Mouse (Mus musculus) lung, embryonic 14.5 days (tissue): ENCODE data around the gene Polm. TPM values are rescaled to one million over a fixed set of nuclear protein-coding genes. Genes with fewer than 3 reads are reported as not detected.

Experiments used
- ATAC-seq: fragments of 200-750 bp; cut with Nextera tagmentation; 2 replicates; pipeline ENCODE4 v1.8.0; 2017; ENCODE audit warnings: mild to moderate bottlenecking, moderate TSS enrichment, moderate library complexity; ENCODE audit not compliant: insufficient read depth
- DNase-seq: peaks from one replicate; pipeline ENCODE4 v3.0.0-alpha.2; 2015
- H3K27ac ChIP-seq: fragments of 300-500 bp; sonication (generic); 2 replicates; pipeline ENCODE4 v1.5.1; 2014; ENCODE audit warnings: low read depth, mild to moderate bottlenecking, moderate library complexity
- H3K27me3 ChIP-seq: fragments of 300-500 bp; sonication (generic); 2 replicates; pipeline ENCODE4 v1.6.1; 2014; ENCODE audit warnings: low read length, control low read depth; ENCODE audit not compliant: insufficient read depth
- H3K36me3 ChIP-seq: fragments of 300-500 bp; sonication (generic); 2 replicates; pipeline ENCODE4 v1.6.1; 2014; ENCODE audit warnings: control low read depth; ENCODE audit not compliant: insufficient read depth
- H3K4me1 ChIP-seq: fragments of 300-500 bp; sonication (generic); 2 replicates; pipeline ENCODE4 v1.6.1; 2014; ENCODE audit warnings: antibody characterized with exemption, control low read depth; ENCODE audit not compliant: insufficient read depth
- H3K4me2 ChIP-seq: fragments of 300-500 bp; sonication (generic); 2 replicates; pipeline ENCODE4 v1.6.1; 2014; ENCODE audit warnings: mild to moderate bottlenecking
- H3K4me3 ChIP-seq: fragments of 300-500 bp; sonication (generic); 2 replicates; pipeline ENCODE4 v1.5.1; 2014; ENCODE audit warnings: low read depth, low read length
- H3K9ac ChIP-seq: fragments of 300-500 bp; sonication (generic); 2 replicates; pipeline ENCODE4 v1.6.1; 2014
- H3K9me3 ChIP-seq: fragments of 300-500 bp; sonication (generic); 2 replicates; pipeline ENCODE4 v1.6.1; 2016; ENCODE audit warnings: low read depth, low read length, control low read depth
- CTCF ChIP-seq: IDR thresholded peaks from 2 replicates; pipeline ENCODE4 v1.5.1; 2016; ENCODE audit warnings: antibody characterized with exemption, low read depth
- WGBS: fragments of 180-500 bp; shearing (Covaris S2); extraction: QIAGEN DNeasy Blood & Tissue Kit; methylation state at CpG from one replicate; pipeline ENCODE4 v1.1.7; 2014; 5-methylcytosine and 5-hydroxymethylcytosine counted together
- polyA plus RNA-seq: library from polyadenylated mRNA; unstranded; fragments of >200 nt; fragmentation: Nextera tagmentation; extraction: Ambion mirVana; gene quantifications from 2 replicates; pipeline ENCODE4 v1.2.1, GENCODE M21; 2014

The Polm gene
- polyA plus RNA-seq, 1 experiment from 2014 or later: 7.7 TPM

DNA sequence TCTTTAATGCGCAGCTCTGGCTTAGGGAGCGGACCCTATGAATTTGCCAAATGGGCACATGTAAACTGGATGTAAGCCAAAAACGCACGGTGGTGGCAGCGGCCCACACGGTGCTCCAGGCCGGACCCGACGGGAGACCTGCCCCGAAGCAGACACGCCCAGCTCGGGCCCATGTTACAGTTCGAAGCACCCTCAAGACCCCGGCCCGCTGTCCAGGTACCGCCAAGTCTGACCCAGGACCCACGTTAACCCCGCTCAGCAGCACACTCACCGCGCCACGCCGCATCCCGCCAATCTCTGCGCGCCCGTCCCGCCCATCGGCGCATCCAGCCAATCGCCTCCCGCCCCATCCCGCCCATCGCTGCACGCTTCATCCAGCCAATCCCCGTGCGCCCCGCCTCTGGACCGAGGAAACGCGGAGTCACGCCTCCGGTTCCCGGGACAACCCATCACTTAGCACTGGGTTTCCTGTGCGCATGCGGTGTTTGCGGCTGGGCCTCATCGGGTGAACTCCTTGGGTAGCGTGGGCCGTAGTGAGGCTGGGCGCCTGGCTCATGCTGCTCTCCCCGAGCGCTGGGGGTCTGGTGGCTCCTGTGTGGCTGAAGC, 40.2 kb upstream of the Polm start, which contains the start of gene Pold2:
Gene Pold2 (minus strand): TSS at position 372 of the 606 bp plus-strand sequence.
- peak within 1 kb of the TSS; percentile 69 for H3K4me2 ChIP-seq
- WGBS: under 1% methylated on average over 52 of the region's 52 CpGs

DNA sequence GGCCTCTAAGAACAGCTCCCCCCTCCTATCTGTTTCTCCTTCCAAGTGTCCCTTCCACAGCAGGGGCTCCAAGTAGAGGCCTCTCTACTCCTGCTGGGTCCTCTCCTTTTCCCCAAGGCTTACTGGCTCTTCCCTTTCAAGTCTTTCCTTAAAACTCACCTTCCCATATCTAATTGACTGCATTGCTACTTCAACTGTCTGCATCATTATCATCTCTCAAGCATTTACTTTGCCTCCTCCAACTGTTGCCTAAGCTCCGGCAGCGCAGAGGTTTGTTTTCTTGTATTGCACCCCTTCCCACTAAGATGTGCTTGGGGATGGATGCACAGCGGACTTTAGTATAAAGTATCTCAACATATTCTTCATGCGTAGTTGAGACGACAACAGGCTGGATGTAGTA, 39.6 kb upstream of the Polm start:
- H3K36me3 ChIP-seq: peaks cover 43% of the 10 kb centered on the region
- peak overlapping the region; percentile 62 for H3K4me3 ChIP-seq
- 0 out of 2 replicates have a peak, but pooled peaks cover 5% of the 10 kb centered on the region for H3K4me1 ChIP-seq
- no peaks in the 10 kb centered on the region for H3K27me3 ChIP-seq
- DNase-seq: peak; percentile 27
- H3K4me2 ChIP-seq: peak overlapping the region; percentile 69
- no peak overlapping the region for H3K27ac ChIP-seq
- H3K9me3 ChIP-seq: no peaks in the 10 kb centered on the region
- H3K9ac ChIP-seq: peak overlapping the region; percentile 75
- no peak for TF ChIP-seq CTCF
- ATAC-seq: no peak
- WGBS: 5% methylated on average over 5 of the region's 5 CpGs

More for the DNA sequence above, 40.2 kb upstream of the Polm start, which contains the start of gene Pold2:
- ATAC-seq (peak; percentile 98), DNase-seq (peak; percentile 99)
- Histone ChIP-seq H3K27ac (peak within 1 kb of the TSS; percentile 60), H3K9ac (peak within 1 kb of the TSS; percentile 75), H3K9me3 (no peaks in the 10 kb centered on the region), H3K4me3 (peak within 1 kb of the TSS; percentile 62), H3K4me1 (0 out of 2 replicates have a peak, but pooled peaks cover 5% of the 10 kb centered on the region), H3K27me3 (no peaks in the 10 kb centered on the region), H3K36me3 (peaks cover 37% of the 10 kb centered on the region)
- TF ChIP-seq CTCF: no peak

DNA sequence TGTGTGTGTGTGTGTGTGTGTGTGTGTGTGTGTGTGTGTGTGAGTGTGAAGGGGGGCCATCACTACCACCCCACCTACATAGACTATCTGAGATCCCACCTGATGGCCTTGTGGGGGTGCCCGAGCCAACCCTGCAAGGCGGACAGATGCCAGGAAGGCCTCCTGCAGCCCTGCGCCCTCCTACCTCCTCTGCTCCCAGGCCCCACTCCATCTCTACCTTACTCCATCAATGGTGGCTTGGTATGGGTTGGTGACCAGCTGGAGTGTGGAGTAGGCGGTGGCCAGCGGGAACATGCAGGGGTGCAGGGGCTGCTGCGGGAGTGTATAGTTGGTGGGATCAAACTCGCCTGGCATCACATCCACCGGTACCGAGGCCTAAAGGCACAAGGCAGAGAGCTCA, 35.4 kb upstream of the Polm start:
- DNase-seq: no peak
- Histone ChIP-seq H3K27ac (no peak overlapping the region), H3K9ac (no peak overlapping the region), H3K9me3 (no peaks in the 10 kb centered on the region), H3K27me3 (no peaks in the 10 kb centered on the region), H3K36me3 (peaks cover 83% of the 10 kb centered on the region), H3K4me1 (0 out of 2 replicates have a peak, but pooled peaks cover 5% of the 10 kb centered on the region), H3K4me3 (no peak overlapping the region), H3K4me2 (no peak overlapping the region)
- TF ChIP-seq CTCF: no peak
- WGBS: 95% methylated on average over 9 of the region's 9 CpGs
- no peak for ATAC-seq

DNA sequence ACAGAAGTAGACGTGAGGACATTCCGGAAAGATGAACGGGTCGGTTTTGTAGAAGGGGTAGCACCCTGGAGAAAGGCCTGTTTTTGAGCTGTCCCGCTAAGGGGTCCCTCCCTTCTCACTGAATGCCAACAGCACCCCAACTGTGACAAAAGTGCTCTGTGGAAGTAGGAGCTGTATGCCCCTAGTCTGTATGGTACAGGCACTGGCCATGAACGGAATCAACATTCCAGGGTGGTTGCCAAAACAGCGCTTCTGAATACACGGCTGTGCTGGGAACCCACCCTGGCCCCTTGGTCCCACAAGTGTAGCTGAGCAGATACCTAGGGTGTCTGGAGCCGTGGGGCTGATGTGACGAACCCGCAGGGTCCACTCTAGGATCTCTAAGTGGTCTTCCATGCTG, 34.9 kb upstream of the Polm start:
- Histone ChIP-seq H3K9me3 (no peaks in the 10 kb centered on the region), H3K27ac (no peak overlapping the region), H3K9ac (no peak overlapping the region), H3K4me2 (no peak overlapping the region), H3K4me3 (no peak overlapping the region), H3K4me1 (0 out of 2 replicates have a peak, but pooled peaks cover 5% of the 10 kb centered on the region), H3K27me3 (no peaks in the 10 kb centered on the region), H3K36me3 (peaks cover 87% of the 10 kb centered on the region)
- DNase-seq (no peak), ATAC-seq (no peak)
- 90% methylated on average over 11 of the region's 11 CpGs for WGBS
- TF ChIP-seq CTCF: no peak

DNA sequence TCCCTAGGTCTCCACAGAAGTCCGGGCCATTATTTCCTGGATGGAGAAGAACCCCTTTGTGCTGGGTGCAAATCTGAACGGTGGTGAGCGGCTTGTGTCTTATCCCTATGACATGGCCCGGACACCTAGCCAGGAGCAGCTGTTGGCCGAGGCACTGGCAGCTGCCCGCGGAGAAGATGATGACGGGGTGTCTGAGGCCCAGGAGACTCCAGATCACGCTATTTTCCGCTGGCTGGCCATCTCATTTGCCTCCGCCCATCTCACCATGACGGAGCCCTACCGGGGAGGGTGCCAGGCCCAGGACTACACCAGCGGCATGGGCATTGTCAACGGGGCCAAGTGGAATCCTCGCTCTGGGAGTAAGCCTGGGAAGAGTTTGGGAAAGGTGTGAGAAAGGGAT, 32.3 kb upstream of the Polm start:
- no peak overlapping the region for H3K27ac ChIP-seq
- no peak for ATAC-seq
- H3K36me3 ChIP-seq: peaks cover 76% of the 10 kb centered on the region
- no peaks in the 10 kb centered on the region for H3K4me1 ChIP-seq
- WGBS: 80% methylated on average over 16 of the region's 16 CpGs
- no peak overlapping the region for H3K4me2 ChIP-seq
- no peak overlapping the region for H3K9ac ChIP-seq
- H3K9me3 ChIP-seq: no peaks in the 10 kb centered on the region
- TF ChIP-seq CTCF: no peak
- no peaks in the 10 kb centered on the region for H3K27me3 ChIP-seq
- no peak overlapping the region for H3K4me3 ChIP-seq
- no peak for DNase-seq

DNA sequence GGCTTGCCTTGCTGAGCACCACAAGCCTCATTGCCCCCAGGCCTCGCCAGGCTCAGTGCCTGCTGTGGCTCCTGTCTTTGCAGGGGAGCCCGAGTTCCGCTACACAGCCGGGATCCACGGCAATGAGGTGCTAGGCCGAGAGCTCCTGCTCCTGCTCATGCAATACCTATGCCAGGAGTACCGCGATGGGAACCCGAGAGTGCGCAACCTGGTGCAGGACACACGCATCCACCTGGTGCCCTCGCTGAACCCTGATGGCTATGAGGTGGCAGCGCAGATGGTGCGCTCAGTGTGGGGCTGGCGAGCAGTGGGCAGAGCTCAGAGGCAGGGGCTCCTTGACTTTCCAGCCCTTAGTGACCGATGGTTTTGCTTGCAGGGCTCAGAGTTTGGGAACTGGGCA, 31.5 kb upstream of the Polm start:
- Histone ChIP-seq H3K4me2 (no peak overlapping the region), H3K9me3 (no peaks in the 10 kb centered on the region), H3K4me1 (no peaks in the 10 kb centered on the region), H3K27ac (no peak overlapping the region), H3K4me3 (no peak overlapping the region), H3K9ac (no peak overlapping the region), H3K27me3 (no peaks in the 10 kb centered on the region), H3K36me3 (peaks cover 72% of the 10 kb centered on the region)
- TF ChIP-seq CTCF: no peak
- DNase-seq (no peak), ATAC-seq (no peak)
- 93% methylated on average over 16 of the region's 16 CpGs for whole genome bisulfite sequencing

DNA sequence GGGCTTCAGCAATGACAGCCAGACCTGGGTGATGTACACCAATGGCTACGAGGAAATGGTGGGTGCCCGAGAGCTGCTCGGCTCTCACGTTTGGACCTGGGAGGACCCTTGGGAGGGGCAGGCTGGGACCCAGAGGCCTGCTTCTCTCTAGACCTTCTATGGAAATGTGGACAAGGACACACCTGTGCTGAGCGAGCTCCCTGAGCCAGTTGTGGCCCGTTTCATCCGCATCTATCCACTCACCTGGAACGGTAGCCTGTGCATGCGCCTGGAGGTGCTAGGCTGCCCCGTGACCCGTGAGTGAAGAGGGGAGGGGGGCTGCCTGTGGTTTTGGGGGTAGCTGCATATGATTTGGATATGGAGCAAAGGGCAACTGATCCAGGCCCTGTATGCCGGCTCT, 30.5 kb upstream of the Polm start:
- Histone ChIP-seq H3K4me2 (no peak overlapping the region), H3K9ac (no peak overlapping the region), H3K27ac (no peak overlapping the region), H3K27me3 (no peaks in the 10 kb centered on the region), H3K4me3 (no peak overlapping the region), H3K36me3 (peaks cover 62% of the 10 kb centered on the region), H3K4me1 (no peaks in the 10 kb centered on the region), H3K9me3 (no peaks in the 10 kb centered on the region)
- ATAC-seq (no peak), DNase-seq (no peak)
- TF ChIP-seq CTCF: no peak
- WGBS: 86% methylated on average over 12 of the region's 12 CpGs
